Mouse (Mus musculus): ENCODE measurements around the gene Cfap58.

The Cfap58 gene

DNA sequence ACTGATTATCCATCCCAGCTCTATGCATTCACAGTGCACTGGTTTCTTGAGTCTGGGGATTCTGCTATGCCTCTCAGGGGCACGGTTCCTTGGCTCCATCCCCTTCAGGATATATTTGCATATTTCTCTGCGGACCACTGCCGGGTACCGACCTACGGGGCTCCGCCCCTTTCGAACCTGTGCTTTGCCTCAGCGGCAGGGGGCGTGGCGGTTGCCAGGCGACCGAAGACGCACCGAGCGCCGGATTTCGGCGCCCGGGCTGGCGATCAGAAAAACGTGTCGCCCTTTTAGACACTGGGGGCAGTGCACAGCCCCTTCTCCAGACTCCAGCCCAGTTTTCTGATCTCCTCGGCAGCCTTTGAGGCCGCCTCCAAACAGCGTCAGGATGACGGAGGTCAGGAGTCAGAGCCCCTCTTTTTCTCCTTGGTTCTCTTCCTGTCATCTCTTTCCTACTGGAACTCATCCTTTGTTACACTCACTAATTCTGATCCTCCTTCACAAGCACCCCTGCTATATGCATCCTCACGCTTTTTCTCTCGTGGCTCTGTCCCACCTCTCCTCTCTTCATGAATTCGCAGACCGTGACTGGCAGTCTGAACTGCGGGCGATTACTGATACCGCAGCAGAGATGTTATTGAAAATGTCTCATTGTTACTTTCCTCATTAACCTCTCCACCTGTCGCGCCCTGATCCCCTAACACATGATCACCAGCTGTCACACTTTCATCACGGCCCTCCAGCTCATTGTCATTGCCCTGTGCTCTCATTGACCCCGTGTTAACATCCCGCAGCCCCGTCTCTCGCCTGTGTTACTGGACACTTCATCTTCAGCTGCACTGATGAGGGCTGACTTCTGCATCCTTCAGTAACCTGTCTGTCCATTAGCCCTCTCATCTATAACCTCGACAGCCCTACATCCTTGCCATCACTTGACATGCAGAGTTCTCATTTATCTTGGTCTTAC is at the start of gene Cfap58:
TSS of gene Cfap58 (plus strand) at position 233 of the 964 bp plus-strand sequence.
- DNase-seq (ENCODE audit: low read depth, low spot score) = no peak

DNA sequence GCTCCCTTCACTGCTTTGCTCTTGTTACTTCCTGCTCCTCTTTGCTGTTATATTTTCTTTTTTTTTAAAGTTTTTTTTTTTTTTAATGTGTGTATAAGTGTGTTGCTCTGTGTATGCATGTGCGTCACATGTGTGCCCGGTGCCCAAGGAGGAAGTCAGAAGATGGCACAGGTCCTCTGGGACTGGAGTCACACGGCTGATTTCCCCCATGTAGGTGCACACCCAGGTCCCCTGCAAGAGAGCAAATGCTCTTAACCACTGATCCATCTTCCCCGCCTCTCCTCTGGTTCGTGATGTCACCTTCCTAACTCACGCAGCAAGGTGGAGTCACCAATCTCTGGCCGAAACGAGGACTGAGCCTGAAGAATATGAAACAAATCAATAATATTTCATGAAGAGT is 49.4 kb upstream of the Cfap58 start:
- no peak for DNase-seq (ENCODE audit: low read depth, low spot score)

- DNase-seq (ENCODE audit: low read depth, low spot score) = peak; percentile 88
These were observed 46.9 kb upstream of the Cfap58 start for GRCm38 (mm10) chr19:47890489-47891130.

GRCm38 (mm10) chr19:47891562-47892312 is 45.7 kb upstream of the Cfap58 start:
- DNase-seq (ENCODE audit: low read depth, low spot score) = peak; percentile 80

DNA sequence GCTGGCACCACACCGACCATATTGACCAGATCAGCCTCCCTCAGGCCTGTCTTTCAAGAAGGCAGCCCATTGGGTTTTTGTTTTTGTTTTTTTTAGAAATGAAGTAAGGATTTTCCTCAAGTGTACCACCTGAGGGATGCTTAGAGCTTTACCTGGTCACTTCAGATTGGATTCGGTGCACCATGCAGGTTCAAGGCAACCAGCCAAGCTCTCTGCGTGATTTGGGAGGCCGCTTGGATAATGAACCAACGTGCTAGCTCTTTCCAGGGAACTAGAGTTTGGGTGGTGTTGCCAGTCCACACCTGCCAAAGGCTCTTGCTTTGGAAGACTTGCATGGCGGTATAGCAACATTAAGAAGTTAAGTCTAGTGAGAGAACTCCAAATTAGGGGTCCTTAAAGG is 44.4 kb upstream of the Cfap58 start:
- no peak for DNase-seq (ENCODE audit: low read depth, low spot score)

DNA sequence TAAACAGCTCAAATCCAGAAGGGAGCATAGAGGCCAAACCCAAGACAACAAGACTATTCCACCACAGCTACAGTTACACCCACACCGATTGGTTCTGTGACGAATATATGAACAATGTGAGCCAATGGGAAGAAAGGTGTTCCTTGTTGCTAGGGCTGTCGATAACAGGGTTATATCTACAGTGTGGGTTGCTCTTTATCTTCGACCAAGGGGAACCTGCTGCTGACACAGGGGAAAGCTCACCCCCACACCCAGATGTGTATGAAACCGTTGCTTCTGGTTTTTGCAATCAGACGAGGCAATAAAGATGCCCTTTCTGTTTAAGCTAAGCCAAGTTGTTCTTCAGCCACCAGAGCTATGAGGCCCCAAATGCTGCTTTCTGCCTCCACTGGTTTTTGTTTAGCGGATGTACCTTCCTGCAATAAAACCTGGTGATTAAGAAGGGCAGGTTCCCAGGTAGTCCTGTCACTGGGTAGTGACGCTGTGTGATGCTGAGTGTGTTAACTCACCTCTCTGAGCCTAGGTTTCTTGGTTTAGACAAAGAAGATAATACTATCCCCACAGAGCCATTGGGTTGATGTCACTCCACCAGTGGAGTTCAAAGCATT is 38.9 kb upstream of the Cfap58 start:
- DNase-seq (ENCODE audit: low read depth, low spot score) = no peak

DNA sequence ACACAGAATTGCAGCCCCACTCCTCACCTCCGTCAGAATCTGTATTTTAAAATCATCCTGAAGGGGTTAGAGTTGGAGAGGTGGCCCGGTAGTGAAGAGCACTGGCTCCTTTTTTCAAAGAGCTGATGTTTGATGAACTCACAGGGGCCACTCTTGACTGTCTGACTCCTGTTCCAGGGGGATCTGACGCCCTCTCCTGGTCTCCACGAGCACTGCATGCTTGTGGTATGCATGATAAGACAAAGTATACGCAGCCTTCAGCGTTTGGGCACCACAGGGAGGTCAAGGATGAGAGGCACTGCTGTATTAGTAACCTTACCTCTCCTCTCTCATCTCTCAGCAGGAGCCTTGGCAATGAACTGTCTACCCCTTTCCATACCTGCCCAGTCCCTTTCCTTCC is 37.5 kb upstream of the Cfap58 start:
- no peak for DNase-seq (ENCODE audit: low read depth, low spot score)

GRCm38 (mm10) chr19:47900558-47900957 is 36.9 kb upstream of the Cfap58 start:
- DNase-seq (ENCODE audit: low read depth, low spot score) = no peak

DNA sequence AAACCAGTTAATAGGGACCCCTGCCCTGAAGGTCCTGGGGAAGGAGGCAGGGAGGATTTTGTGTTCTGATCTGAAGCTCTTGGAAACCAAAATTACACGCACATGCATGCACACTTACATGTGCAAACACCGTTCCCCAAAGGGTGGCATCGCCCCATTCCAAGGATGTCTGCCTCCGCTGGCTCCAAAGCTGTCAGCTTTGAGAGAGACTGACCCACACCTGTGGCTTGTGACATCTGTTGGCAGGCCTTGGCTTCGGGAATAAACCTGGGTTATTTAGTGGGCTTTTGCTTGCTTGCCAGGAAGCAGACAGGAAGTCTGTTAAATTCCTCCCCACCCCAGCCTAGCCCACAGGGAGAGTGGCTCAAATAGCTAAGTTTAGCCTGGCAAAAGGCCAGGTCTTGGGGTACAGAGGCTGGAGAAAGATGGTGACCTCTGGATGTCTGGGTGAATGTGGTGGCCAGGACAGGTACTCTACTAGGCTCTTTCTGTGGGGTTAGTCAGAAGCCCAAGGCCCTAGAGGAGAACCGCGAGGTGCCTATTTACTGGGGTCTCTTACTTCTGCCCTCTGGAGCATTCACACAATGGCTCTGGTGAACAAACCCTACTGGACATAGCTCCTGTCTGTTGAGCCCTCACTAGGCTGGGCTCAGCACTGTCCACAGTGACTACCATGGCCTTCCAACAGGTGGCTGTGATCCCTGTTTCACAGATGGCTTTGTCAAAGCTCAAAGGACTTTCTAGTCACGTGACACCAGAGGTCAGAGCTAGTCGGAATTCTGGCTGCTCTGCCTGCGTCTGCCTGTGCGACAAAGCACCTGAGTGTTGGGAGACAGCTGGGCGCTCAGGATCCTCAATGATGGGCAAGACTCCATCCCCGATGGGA is 34.9 kb upstream of the Cfap58 start:
- peak; percentile 79 for DNase-seq (ENCODE audit: low read depth, low spot score)

DNA sequence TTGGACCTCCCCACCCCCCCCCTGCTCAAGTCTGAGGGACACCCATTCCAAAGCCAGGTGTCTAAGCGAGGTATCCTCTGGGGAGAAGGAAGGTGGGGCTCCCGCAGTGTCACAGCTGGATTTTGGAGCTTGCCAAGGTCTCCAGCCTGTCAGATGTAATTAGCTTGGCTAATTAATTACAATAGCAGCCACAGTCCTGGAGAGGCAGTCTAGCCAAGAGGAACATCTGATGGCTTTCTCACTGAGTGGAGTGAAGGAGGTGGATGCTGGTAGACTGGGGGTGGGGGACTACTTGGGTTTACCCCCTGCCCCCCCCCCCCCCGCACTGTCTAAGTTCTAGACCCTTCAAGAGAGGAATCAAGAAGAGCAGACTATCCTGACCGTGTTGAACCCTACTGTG is 33.8 kb upstream of the Cfap58 start:
- DNase-seq (ENCODE audit: low read depth, low spot score) = no peak

DNA sequence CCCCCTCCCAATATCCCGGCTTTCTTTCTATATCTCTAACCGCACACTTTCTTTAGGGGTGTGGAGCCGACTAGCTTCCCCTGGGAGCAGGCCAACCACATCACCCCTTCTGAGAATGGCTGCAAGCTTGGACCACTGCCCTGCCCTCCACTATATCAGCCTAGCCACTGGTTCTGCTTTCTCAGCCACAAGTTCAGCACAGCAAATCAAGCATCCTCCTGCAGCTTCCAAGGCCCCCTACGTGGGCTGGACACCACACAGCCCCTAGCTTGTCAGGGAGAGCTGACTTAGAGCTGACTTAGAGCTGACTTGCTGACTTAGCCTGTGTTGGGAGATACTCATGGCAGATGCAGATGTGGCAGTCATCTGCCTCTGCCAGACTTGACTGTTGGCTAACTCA is 32.4 kb upstream of the Cfap58 start:
- no peak for DNase-seq (ENCODE audit: low read depth, low spot score)

DNA sequence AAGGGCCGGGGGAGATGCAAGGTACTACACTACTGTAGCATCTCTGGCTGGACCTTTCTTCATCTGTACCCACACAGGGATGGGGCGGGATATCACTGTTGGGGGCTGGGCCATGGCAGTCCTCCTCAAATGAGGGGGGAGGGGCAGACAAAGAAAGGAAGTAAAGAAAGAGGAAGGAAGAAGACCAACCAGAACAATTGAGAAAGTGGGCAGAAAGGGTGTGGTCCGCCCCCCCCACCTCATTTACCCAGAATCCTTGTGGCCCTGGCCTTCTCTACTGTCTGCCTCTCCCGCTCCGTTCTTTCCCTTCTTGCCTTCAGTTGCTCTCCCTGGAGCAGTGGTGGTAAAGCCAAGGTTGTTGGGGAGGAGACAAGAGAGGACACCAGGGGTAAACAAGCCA is 31.9 kb upstream of the Cfap58 start:
- no peak for DNase-seq (ENCODE audit: low read depth, low spot score)

- no peak for DNase-seq (ENCODE audit: low read depth, low spot score)
These were observed 29.9 kb upstream of the Cfap58 start for GRCm38 (mm10) chr19:47907596-47907995.

- no peak for DNase-seq (ENCODE audit: low read depth, low spot score)
These were observed 28.5 kb upstream of the Cfap58 start for GRCm38 (mm10) chr19:47908961-47909371.

GRCm38 (mm10) chr19:47909387-47910116 is 27.9 kb upstream of the Cfap58 start:
- peak; percentile 22 for DNase-seq (ENCODE audit: low read depth, low spot score)

GRCm38 (mm10) chr19:47910117-47910618 is 27.3 kb upstream of the Cfap58 start:
- DNase-seq (ENCODE audit: low read depth, low spot score) = no peak

GRCm38 (mm10) chr19:47910751-47911150 is 26.7 kb upstream of the Cfap58 start:
- DNase-seq (ENCODE audit: low read depth, low spot score) = no peak

- no peak for DNase-seq (ENCODE audit: low read depth, low spot score)
These were observed 24.1 kb upstream of the Cfap58 start for GRCm38 (mm10) chr19:47913344-47913743.

- DNase-seq (ENCODE audit: low read depth, low spot score) = no peak
These were observed 23.3 kb upstream of the Cfap58 start for GRCm38 (mm10) chr19:47914191-47914590.

DNA sequence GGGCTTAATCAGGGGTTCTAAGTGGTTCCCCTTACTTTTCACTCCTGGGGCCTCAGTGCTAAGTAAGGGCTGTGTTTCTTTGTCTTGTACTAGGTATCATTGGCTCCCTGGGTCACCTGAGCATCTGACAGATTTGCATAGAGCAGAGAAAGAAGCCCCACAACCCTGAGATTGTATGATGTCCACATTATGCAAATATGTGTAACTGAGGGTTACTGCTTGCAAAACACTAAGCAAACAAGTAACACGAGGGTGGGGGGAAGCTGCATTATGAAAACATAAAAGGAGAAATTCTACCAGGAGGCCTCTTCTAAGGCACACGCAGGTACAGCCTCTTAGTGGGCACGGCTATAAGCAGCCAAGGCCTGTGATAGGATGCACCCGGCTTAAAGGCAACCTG is 22.2 kb upstream of the Cfap58 start:
- no peak for DNase-seq (ENCODE audit: low read depth, low spot score)
